Mouse (Mus musculus): ENCODE measurements around the gene Itga7. TPM values are rescaled to one million over a fixed set of nuclear protein-coding genes. Genes with fewer than 3 reads are reported as not detected.

The Itga7 gene
- total and polyA plus RNA-seq, 2 experiments from 2014 or later: 22.7 to 41.4 TPM

- ATAC-seq (ENCODE audit: insufficient read depth, low read depth): no peak
- H3K27me3 ChIP-seq (ENCODE audit: control insufficient read depth, insufficient read depth, low read length): peaks cover 14% of the 10 kb centered on the region; the same call in 1 of the 2 replicates
- no peak for DNase-seq (ENCODE audit: low spot score)
- no peaks in the 10 kb centered on the region for H3K36me3 ChIP-seq (replicated peaks; ENCODE audit: control insufficient read depth, insufficient read depth, low read length)
- H3K9me3 ChIP-seq (replicated peaks; ENCODE audit: control insufficient read depth, low read length): no peaks in the 10 kb centered on the region
- TF ChIP-seq EP300 (IDR thresholded peaks at IDR 0.05; ENCODE audit: low read depth) (no peak), CTCF (IDR thresholded peaks at IDR 0.05; ENCODE audit: low read depth) (no peak)
- no peak overlapping the region for H3K27ac ChIP-seq (ENCODE audit: low read depth)
- H3K4me2 ChIP-seq (ENCODE audit: low read depth, low read length): peak overlapping the region; percentile 81
- 76% methylated on average over 8 of the region's 8 CpGs for WGBS
- peaks cover 23% of the 10 kb centered on the region; the same call in 1 of the 2 replicates for H3K4me1 ChIP-seq (ENCODE audit: control insufficient read depth, insufficient read depth)
- H3K9ac ChIP-seq (replicated peaks; ENCODE audit: low read depth, low read length): no peak overlapping the region
- 0 out of 2 replicates have a peak overlapping the region, but pooled peaks have one; percentile 55 for H3K4me3 ChIP-seq (ENCODE audit: low read depth, low read length)
Measured at GRCm38 (mm10) chr10:128935826-128936440, 2.3 kb downstream of the Itga7 start.

DNA sequence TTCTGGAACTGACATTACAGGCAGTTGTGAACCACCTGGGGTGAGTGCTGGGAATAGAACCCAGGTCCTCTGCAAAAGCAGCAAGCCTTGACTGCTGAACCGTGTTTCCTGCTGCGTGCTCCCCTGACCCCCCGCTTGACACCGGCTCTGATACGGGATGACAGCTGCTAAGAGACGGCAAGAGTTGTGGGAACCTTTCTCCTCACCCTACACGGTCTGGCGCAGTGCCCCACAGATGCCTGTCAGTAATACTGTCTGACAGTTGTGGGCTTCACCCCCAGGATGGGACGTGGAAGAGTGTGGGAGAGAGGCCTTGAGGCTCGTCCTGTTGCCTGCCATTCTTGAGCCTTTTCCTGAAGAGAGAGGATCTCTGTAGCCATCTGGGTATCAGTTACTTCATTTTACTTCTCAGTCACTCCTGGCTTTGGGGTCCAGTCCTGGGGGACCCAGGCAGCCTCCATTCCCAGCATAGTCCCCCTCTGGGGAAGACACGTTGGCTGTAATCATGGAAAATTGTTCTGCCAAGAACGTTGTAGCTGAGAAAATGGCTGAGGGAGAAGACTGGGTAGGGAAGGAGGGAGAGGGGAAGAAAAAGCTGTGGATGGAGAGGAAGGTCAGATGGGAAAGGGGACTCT lies 4.3 kb downstream of the Itga7 start:
- H3K36me3 ChIP-seq (replicated peaks; ENCODE audit: control insufficient read depth, insufficient read depth, low read length): no peaks in the 10 kb centered on the region
- DNase-seq (ENCODE audit: low spot score): no peak
- no peak overlapping the region for H3K4me3 ChIP-seq (ENCODE audit: low read depth, low read length)
- 58% methylated on average over 12 of the region's 12 CpGs for WGBS
- peaks cover 16% of the 10 kb centered on the region; the same call in 1 of the 2 replicates for H3K4me1 ChIP-seq (ENCODE audit: control insufficient read depth, insufficient read depth)
- no peak for ATAC-seq (ENCODE audit: insufficient read depth, low read depth)
- peak overlapping the region; percentile 64 for H3K27ac ChIP-seq (ENCODE audit: low read depth)
- peaks cover 14% of the 10 kb centered on the region; the same call in 1 of the 2 replicates for H3K27me3 ChIP-seq (ENCODE audit: control insufficient read depth, insufficient read depth, low read length)
- H3K9me3 ChIP-seq (replicated peaks; ENCODE audit: control insufficient read depth, low read length): no peaks in the 10 kb centered on the region
- TF ChIP-seq EP300 (IDR thresholded peaks at IDR 0.05; ENCODE audit: low read depth) (no peak), CTCF (IDR thresholded peaks at IDR 0.05; ENCODE audit: low read depth) (no peak)
- no peak overlapping the region for H3K9ac ChIP-seq (replicated peaks; ENCODE audit: low read depth, low read length)
- no peak overlapping the region for H3K4me2 ChIP-seq (ENCODE audit: low read depth, low read length)

DNA sequence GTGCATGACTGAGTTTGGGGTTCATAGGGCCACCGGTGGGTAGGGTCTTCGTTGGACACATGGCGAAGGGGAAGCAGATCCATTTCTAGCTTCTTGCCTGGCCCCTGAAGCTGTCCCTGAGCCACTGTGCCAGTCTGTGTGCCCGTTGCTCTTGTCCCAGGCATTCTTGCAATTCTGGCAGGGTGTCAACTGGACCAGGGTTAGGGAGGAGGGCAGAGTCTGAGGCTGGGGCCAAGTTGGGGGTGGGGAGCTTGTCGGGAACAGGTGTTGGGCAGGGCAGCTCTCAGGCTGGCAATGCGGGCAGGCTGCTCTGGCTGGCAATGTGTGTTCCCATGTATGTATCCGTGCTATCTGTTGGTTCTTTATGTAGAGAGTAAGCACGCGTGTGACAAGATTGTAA lies 4.8 kb downstream of the Itga7 start:
- Histone ChIP-seq H3K9me3 (replicated peaks; ENCODE audit: control insufficient read depth, low read length) (no peaks in the 10 kb centered on the region), H3K4me2 (ENCODE audit: low read depth, low read length) (no peak overlapping the region), H3K9ac (replicated peaks; ENCODE audit: low read depth, low read length) (no peak overlapping the region), H3K36me3 (replicated peaks; ENCODE audit: control insufficient read depth, insufficient read depth, low read length) (no peaks in the 10 kb centered on the region), H3K4me1 (ENCODE audit: control insufficient read depth, insufficient read depth) (peaks cover 15% of the 10 kb centered on the region; the same call in 1 of the 2 replicates), H3K27ac (ENCODE audit: low read depth) (peak overlapping the region; percentile 64), H3K27me3 (ENCODE audit: control insufficient read depth, insufficient read depth, low read length) (peaks cover 11% of the 10 kb centered on the region; the same call in 1 of the 2 replicates), H3K4me3 (ENCODE audit: low read depth, low read length) (no peak overlapping the region)
- TF ChIP-seq EP300 (IDR thresholded peaks at IDR 0.05; ENCODE audit: low read depth) (no peak), CTCF (IDR thresholded peaks at IDR 0.05; ENCODE audit: low read depth) (no peak)
- ATAC-seq (ENCODE audit: insufficient read depth, low read depth) (peak; percentile 75), DNase-seq (ENCODE audit: low spot score) (no peak)
- WGBS: 50% methylated on average over 9 of the region's 9 CpGs

GRCm38 (mm10) chr10:128938974-128939373 lies 5.4 kb downstream of the Itga7 start:
- DNase-seq (ENCODE audit: low spot score): no peak
- Histone ChIP-seq H3K4me1 (ENCODE audit: control insufficient read depth, insufficient read depth) (peaks cover 15% of the 10 kb centered on the region; the same call in 1 of the 2 replicates), H3K27ac (ENCODE audit: low read depth) (peak overlapping the region; percentile 64), H3K4me3 (ENCODE audit: low read depth, low read length) (no peak overlapping the region), H3K4me2 (ENCODE audit: low read depth, low read length) (no peak overlapping the region), H3K27me3 (ENCODE audit: control insufficient read depth, insufficient read depth, low read length) (peaks cover 10% of the 10 kb centered on the region; the same call in 1 of the 2 replicates), H3K9me3 (replicated peaks; ENCODE audit: control insufficient read depth, low read length) (no peaks in the 10 kb centered on the region), H3K36me3 (replicated peaks; ENCODE audit: control insufficient read depth, insufficient read depth, low read length) (no peaks in the 10 kb centered on the region; the same call in 1 of the 2 replicates), H3K9ac (replicated peaks; ENCODE audit: low read depth, low read length) (no peak overlapping the region)
- 46% methylated on average over 5 of the region's 5 CpGs for WGBS
- ATAC-seq (ENCODE audit: insufficient read depth, low read depth): 0 out of 2 replicates have a peak, but pooled peaks have one; percentile 28
- TF ChIP-seq EP300 (IDR thresholded peaks at IDR 0.05; ENCODE audit: low read depth) (no peak), CTCF (IDR thresholded peaks at IDR 0.05; ENCODE audit: low read depth) (no peak)

DNA sequence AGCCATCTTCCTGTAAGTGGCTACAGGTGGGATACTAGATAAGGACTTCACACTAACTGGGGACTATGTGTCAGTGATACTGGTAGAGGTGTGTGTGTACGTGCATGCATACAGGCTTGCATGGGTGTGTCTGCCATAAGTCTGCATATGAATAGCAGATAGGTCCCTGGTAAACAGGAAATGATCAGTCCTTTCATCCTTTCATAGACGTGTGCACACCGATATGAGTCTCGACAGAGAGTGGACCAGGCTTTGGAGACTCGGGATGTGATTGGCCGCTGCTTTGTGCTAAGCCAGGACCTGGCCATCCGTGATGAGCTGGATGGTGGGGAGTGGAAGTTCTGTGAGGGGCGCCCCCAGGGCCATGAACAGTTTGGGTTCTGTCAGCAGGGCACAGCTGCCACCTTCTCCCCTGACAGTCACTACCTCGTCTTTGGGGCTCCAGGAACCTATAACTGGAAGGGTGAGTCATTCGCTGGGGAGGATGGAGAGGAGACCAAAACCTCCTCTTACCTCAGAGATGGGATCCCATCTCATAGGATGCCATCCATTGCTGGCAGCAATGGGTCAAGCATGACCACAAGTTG lies 7.0 kb downstream of the Itga7 start:
- WGBS: 77% methylated on average over 10 of the region's 10 CpGs
- Histone ChIP-seq H3K9me3 (replicated peaks; ENCODE audit: control insufficient read depth, low read length) (no peaks in the 10 kb centered on the region), H3K36me3 (replicated peaks; ENCODE audit: control insufficient read depth, insufficient read depth, low read length) (no peaks in the 10 kb centered on the region; the same call in 1 of the 2 replicates), H3K4me2 (ENCODE audit: low read depth, low read length) (no peak overlapping the region), H3K27ac (ENCODE audit: low read depth) (no peak overlapping the region), H3K9ac (replicated peaks; ENCODE audit: low read depth, low read length) (no peak overlapping the region), H3K4me1 (ENCODE audit: control insufficient read depth, insufficient read depth) (0 out of 2 replicates have a peak, but pooled peaks cover 7% of the 10 kb centered on the region), H3K27me3 (ENCODE audit: control insufficient read depth, insufficient read depth, low read length) (no peaks in the 10 kb centered on the region), H3K4me3 (ENCODE audit: low read depth, low read length) (no peak overlapping the region)
- TF ChIP-seq CTCF (IDR thresholded peaks at IDR 0.05; ENCODE audit: low read depth) (no peak), EP300 (IDR thresholded peaks at IDR 0.05; ENCODE audit: low read depth) (no peak)
- ATAC-seq (ENCODE audit: insufficient read depth, low read depth) (no peak), DNase-seq (ENCODE audit: low spot score) (no peak)

Measured in heart, postnatal 0 days (tissue).